Mouse (Mus musculus): Measurements from ENCODE around the gene Zfp111.

GRCm38 (mm10) chr7:24187611-24188010 is 23.6 kb downstream of the Zfp111 start:
- TF ChIP-seq CTCF (IDR thresholded peaks at IDR 0.05; ENCODE audit: low read depth, low read length) (no peak), POLR2A (IDR thresholded peaks at IDR 0.05; ENCODE audit: insufficient read depth, low read length) (no peak)

Measured in ES-Bruce4 (cell line).